Mouse (Mus musculus) intestine, embryonic 15.5 days (tissue): ENCODE data around the gene Zfp445. TPM values are rescaled to one million over a fixed set of nuclear protein-coding genes. Genes with fewer than 3 reads are reported as not detected.

Experiments used
- ATAC-seq: fragments of 200-750 bp; cut with Nextera tagmentation; 2 replicates; pipeline ENCODE4 v1.8.0; 2017; ENCODE audit warnings: moderate TSS enrichment, moderate library complexity
- H3K27ac ChIP-seq: fragments of 300-500 bp; sonication (generic); 2 replicates; pipeline ENCODE4 v1.5.1; 2015; ENCODE audit warnings: mild to moderate bottlenecking, inconsistent platforms
- H3K27me3 ChIP-seq: fragments of 300-500 bp; sonication (generic); replicated peaks from 2 replicates; pipeline ENCODE4 v1.6.1; 2015; ENCODE audit warnings: inconsistent platforms
- H3K36me3 ChIP-seq: fragments of 300-500 bp; sonication (generic); 2 replicates; pipeline ENCODE4 v1.6.1; 2015; ENCODE audit warnings: inconsistent platforms
- H3K4me1 ChIP-seq: fragments of 300-500 bp; sonication (generic); replicated peaks from 2 replicates; pipeline ENCODE4 v1.6.1; 2015; ENCODE audit warnings: inconsistent platforms
- H3K4me2 ChIP-seq: fragments of 300-500 bp; sonication (generic); replicated peaks from 2 replicates; pipeline ENCODE4 v1.6.1; 2015; ENCODE audit warnings: mild to moderate bottlenecking, inconsistent platforms
- H3K4me3 ChIP-seq: fragments of 300-500 bp; sonication (generic); replicated peaks from 2 replicates; pipeline ENCODE4 v1.5.1; 2015; ENCODE audit warnings: inconsistent platforms
- H3K9ac ChIP-seq: fragments of 300-500 bp; sonication (generic); 2 replicates; pipeline ENCODE4 v1.6.1; 2015; ENCODE audit warnings: inconsistent platforms
- H3K9me3 ChIP-seq: fragments of 300-500 bp; sonication (generic); 2 replicates; pipeline ENCODE4 v1.6.1; 2016; ENCODE audit warnings: inconsistent platforms
- WGBS: fragments of 180-500 bp; shearing (Covaris S2); methylation state at CpG from one replicate; pipeline ENCODE4 v1.1.7; 2015; 5-methylcytosine and 5-hydroxymethylcytosine counted together
- polyA plus RNA-seq: library from polyadenylated mRNA; unstranded; fragments of >200 nt; fragmentation: Nextera tagmentation; extraction: Ambion mirVana; gene quantifications from 2 replicates; pipeline ENCODE4 v1.2.1, GENCODE M21; 2015

Gene Zfp445
- polyA plus RNA-seq, 1 experiment from 2014 or later: 48.3 TPM

DNA sequence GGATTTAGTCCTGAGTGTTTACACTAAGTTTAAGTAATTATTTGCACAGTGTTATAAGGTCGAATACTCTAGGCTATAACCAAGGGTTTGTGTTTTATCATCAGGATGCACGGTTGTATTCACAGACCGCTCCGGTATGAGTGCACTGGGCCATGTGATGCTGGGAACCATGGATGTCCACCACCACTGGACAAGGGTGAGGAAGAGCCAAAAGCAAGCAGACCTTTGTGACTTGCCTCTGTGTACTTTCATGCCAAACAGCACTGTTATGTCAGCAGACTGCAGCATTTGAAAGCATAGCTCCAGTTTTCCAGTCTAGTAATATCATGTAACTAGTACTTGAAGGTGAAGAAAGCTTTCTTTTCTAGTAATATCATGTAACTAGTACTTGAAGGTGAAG lies 39.1 kb downstream of the Zfp445 start:
- Histone ChIP-seq H3K4me1 (no peaks in the 10 kb centered on the region), H3K9ac (no peak overlapping the region), H3K9me3 (no peaks in the 10 kb centered on the region), H3K27me3 (no peaks in the 10 kb centered on the region), H3K27ac (no peak overlapping the region), H3K4me3 (no peak overlapping the region), H3K4me2 (no peak overlapping the region), H3K36me3 (0 out of 2 replicates have a peak, but pooled peaks cover 6% of the 10 kb centered on the region)
- ATAC-seq: no peak
- 74% methylated on average over 4 of the region's 4 CpGs for WGBS

DNA sequence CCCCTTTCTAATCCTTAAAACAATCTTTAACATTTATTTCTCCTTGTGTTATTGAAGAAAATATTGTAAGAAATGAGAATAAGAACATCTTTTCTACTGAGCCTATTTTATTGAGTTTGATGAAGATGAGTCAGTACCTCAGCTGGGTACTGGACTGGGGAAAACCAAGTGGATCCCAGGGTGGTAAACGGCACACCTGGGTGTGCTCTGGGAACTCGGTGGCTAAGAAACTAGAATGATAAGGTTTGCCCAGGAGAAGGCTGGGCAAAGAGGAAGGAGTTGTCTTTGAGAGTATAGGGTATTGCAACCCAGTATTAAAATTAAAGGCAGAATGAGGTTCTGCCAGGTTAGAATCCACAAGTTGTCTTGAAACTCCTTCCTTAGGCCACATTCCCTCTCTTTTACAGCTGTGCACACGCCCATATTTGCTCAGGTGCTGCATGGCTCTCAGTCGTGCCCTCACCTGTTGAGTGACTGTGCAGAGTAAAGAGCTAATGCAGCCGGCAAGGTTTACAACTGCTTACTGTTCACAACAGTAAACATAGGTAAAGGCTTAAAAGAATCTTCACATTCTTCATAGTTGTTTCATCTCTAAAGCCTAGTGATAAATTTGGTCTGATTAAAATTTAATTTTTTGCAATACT lies 42.3 kb downstream of the Zfp445 start:
- H3K4me2 ChIP-seq: no peak overlapping the region
- no peak overlapping the region for H3K4me3 ChIP-seq
- H3K27me3 ChIP-seq: no peaks in the 10 kb centered on the region
- 0 out of 2 replicates have a peak, but pooled peaks cover 6% of the 10 kb centered on the region for H3K36me3 ChIP-seq
- peak; percentile 86 for ATAC-seq
- no peaks in the 10 kb centered on the region for H3K4me1 ChIP-seq
- H3K27ac ChIP-seq: no peak overlapping the region
- WGBS: 63% methylated on average over 5 of the region's 5 CpGs
- no peaks in the 10 kb centered on the region for H3K9me3 ChIP-seq
- no peak overlapping the region for H3K9ac ChIP-seq

GRCm38 (mm10) chr9:122815239-122815851 lies 50.5 kb downstream of the Zfp445 start:
- no peak overlapping the region for H3K27ac ChIP-seq
- H3K9ac ChIP-seq: no peak overlapping the region
- no peaks in the 10 kb centered on the region for H3K27me3 ChIP-seq
- no peaks in the 10 kb centered on the region for H3K9me3 ChIP-seq
- peak; percentile 93 for ATAC-seq
- WGBS: 68% methylated on average over 4 of the region's 4 CpGs
- no peaks in the 10 kb centered on the region for H3K4me1 ChIP-seq
- H3K4me2 ChIP-seq: no peak overlapping the region
- H3K36me3 ChIP-seq: no peaks in the 10 kb centered on the region
- no peak overlapping the region for H3K4me3 ChIP-seq

DNA sequence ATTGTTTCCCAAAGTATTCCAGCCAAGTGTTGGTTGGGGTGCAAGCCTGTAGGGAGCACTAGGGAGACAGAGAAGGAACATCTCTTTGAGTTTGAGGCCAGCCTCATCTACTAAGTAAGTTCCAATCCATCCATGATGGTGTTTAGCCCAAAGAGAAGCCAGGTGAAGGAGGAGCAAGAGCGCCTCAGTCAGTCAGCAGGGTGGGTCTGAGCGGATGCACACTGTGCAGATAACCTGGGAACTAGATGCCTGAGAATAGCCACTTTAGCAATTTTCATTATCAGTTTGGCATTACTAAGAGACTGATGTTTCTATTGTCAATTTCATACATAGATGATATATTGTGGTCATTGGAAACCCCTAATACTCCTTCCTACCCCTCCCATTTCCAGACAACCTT lies 51.0 kb downstream of the Zfp445 start:
- Histone ChIP-seq H3K9me3 (no peaks in the 10 kb centered on the region), H3K27me3 (no peaks in the 10 kb centered on the region), H3K36me3 (no peaks in the 10 kb centered on the region), H3K4me2 (no peak overlapping the region), H3K27ac (no peak overlapping the region), H3K4me3 (no peak overlapping the region), H3K9ac (no peak overlapping the region), H3K4me1 (no peaks in the 10 kb centered on the region)
- ATAC-seq: peak; percentile 79
- WGBS: 90% methylated on average over 2 of the region's 2 CpGs

GRCm38 (mm10) chr9:122812386-122812785 lies 53.4 kb downstream of the Zfp445 start:
- Histone ChIP-seq H3K27ac (no peak overlapping the region), H3K36me3 (no peaks in the 10 kb centered on the region), H3K27me3 (no peaks in the 10 kb centered on the region), H3K9me3 (no peaks in the 10 kb centered on the region), H3K4me1 (no peaks in the 10 kb centered on the region), H3K4me2 (no peak overlapping the region), H3K4me3 (no peak overlapping the region), H3K9ac (no peak overlapping the region)
- no peak for ATAC-seq
- 88% methylated on average over 5 of the region's 5 CpGs for WGBS

DNA sequence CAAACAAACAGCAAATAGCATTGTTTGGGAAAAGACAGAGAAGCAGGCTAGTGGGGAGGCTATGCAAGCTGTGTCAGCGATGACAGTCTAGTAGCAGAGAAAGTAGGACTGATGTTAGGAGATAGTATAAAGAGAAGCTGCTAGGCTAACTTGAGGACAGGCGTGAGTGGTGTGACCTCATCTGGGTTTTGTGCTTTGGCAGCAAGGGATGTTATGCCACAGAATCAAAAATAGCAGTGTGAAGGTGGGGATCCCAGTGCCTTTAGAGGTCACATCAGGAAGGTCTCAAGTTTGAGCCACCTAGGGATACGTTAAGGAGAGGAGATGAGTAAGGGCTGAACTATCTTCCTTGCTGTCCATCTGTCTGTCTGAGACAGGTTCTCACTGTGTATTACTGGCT lies 55.6 kb downstream of the Zfp445 start:
- no peak overlapping the region for H3K9ac ChIP-seq
- no peak for ATAC-seq
- H3K4me2 ChIP-seq: no peak overlapping the region
- H3K27ac ChIP-seq: no peak overlapping the region
- H3K27me3 ChIP-seq: no peaks in the 10 kb centered on the region
- H3K9me3 ChIP-seq: no peaks in the 10 kb centered on the region
- 0 out of 2 replicates have a peak, but pooled peaks cover 3% of the 10 kb centered on the region for H3K4me1 ChIP-seq
- WGBS: 91% methylated on average over 3 of the region's 3 CpGs
- H3K4me3 ChIP-seq: no peak overlapping the region
- H3K36me3 ChIP-seq: no peaks in the 10 kb centered on the region

DNA sequence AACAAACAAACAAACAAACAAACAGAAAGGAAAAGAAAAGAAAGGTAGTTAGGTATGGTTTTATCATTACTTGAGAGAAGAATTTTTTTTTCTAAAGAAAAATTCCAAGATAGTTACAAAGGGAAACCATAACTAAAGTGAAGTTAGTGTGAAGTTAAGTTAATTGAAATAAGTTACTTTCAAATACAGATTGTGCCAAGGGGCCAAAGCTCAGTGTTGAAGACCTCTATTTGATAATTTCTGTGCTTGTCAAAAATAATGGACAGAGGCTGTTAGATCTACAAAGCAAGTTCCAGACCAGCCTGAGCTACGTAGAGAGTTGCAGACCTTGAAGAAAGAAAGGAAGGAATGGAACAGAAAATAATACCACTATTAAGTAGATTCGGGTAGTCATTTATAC lies 58.6 kb downstream of the Zfp445 start:
- H3K27ac ChIP-seq: no peak overlapping the region
- no peaks in the 10 kb centered on the region for H3K27me3 ChIP-seq
- ATAC-seq: no peak
- WGBS: 92% methylated on average over 2 of the region's 2 CpGs
- no peak overlapping the region for H3K9ac ChIP-seq
- H3K4me2 ChIP-seq: no peak overlapping the region
- H3K36me3 ChIP-seq: no peaks in the 10 kb centered on the region
- no peaks in the 10 kb centered on the region for H3K9me3 ChIP-seq
- no peak overlapping the region for H3K4me3 ChIP-seq
- 0 out of 2 replicates have a peak, but pooled peaks cover 8% of the 10 kb centered on the region for H3K4me1 ChIP-seq

GRCm38 (mm10) chr9:122805845-122806341 lies 59.9 kb downstream of the Zfp445 start:
- Histone ChIP-seq H3K9me3 (no peaks in the 10 kb centered on the region), H3K36me3 (no peaks in the 10 kb centered on the region), H3K4me3 (peak overlapping the region; percentile 70), H3K27ac (peak overlapping the region; percentile 91), H3K4me1 (0 out of 2 replicates have a peak, but pooled peaks cover 8% of the 10 kb centered on the region), H3K9ac (peak overlapping the region; percentile 79), H3K27me3 (no peaks in the 10 kb centered on the region), H3K4me2 (peak overlapping the region; percentile 92)
- no peak; the same call in 1 of the 2 replicates for ATAC-seq
- WGBS: 10% methylated on average over 10 of the region's 10 CpGs

DNA sequence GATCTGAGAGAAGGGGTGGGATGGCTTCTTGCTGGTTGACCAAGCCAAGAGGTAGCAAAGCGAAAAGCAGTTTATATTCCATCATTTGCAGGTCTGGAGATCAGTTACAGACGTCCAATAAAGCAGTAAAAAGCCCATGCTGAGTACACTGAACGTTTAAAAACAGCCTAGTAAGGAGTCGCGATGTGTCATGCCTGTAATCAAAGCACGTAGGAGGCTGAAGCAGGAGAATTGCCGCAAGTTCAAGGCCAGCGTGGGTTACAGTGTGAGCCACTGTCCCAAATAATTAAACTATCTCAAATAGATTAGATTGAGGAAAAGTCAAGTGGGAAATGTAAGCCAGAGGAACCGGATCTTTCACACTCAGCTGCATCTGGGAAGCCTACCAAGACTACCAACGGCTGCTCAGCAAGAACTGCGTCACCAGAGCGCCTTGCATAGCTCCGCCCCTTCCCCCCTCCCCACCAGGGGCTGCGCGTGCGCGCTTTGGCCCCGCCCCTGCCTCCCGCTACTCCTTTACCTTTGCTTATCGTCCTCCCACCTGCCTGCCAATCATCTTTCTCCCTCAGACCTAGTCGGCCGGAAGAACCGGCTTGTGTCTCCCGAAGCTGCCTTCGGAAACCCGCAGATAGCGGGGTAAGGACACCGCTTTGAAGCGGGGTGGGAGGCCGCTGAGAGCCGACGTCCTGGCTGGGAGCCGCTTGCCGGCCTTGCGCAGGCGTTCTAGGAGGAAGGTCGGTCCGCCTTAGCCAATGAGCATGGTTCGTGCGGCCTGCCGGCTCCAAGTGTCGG lies 60.6 kb downstream of the Zfp445 start, which contains the start of gene Tcaim:
Tcaim (plus strand) TSS at position 487 of the 792 bp plus-strand sequence.
- H3K36me3 ChIP-seq: no peaks in the 10 kb centered on the region
- WGBS: 6% methylated on average over 42 of the region's 42 CpGs
- no peaks in the 10 kb centered on the region for H3K27me3 ChIP-seq
- peak within 1 kb of the TSS; percentile 92 for H3K4me2 ChIP-seq
- peak within 1 kb of the TSS; percentile 91 for H3K27ac ChIP-seq
- ATAC-seq: peak; percentile 99
- H3K9me3 ChIP-seq: no peaks in the 10 kb centered on the region
- peak within 1 kb of the TSS; percentile 79 for H3K9ac ChIP-seq
- 0 out of 2 replicates have a peak, but pooled peaks cover 8% of the 10 kb centered on the region for H3K4me1 ChIP-seq
- H3K4me3 ChIP-seq: peak within 1 kb of the TSS; percentile 70

Other genes starting within 250 kb of the Zfp445 start
- gene Topaz1, start 118.7 kb downstream of the Zfp445 start, polyA plus RNA-seq: not detected in 2 replicates
- 5.1 and 5.7 TPM in 2 replicates for gene Tcaim, start 60.5 kb downstream of the Zfp445 start, polyA plus RNA-seq
- gene Gm35549, start 22.0 kb downstream of the Zfp445 start, polyA plus RNA-seq: 0.29 TPM in 1 of 2 replicates, not detected in the other
- gene Zkscan7, start 19.7 kb upstream of the Zfp445 start, polyA plus RNA-seq: 2.8 and 3.4 TPM in 2 replicates
- gene Zfp105, start 57.1 kb upstream of the Zfp445 start, polyA plus RNA-seq: 12.2 and 13.7 TPM in 2 replicates
- 32.8 and 33.7 TPM in 2 replicates for gene 1110059G10Rik, start 85.0 kb upstream of the Zfp445 start, polyA plus RNA-seq
- gene Kif15, start 85.0 kb upstream of the Zfp445 start, polyA plus RNA-seq: 44.9 and 46.1 TPM in 2 replicates
- 19.2 and 19.3 TPM in 2 replicates for gene Tmem42, start 155.3 kb upstream of the Zfp445 start, polyA plus RNA-seq
- 0.26 and 0.45 TPM in 2 replicates for gene Tgm4, start 168.7 kb upstream of the Zfp445 start, polyA plus RNA-seq
- gene Zdhhc3, start 247.2 kb upstream of the Zfp445 start, polyA plus RNA-seq: 78.6 and 82.6 TPM in 2 replicates
- gene Exosc7, start 247.2 kb upstream of the Zfp445 start, polyA plus RNA-seq: 135 and 138 TPM in 2 replicates